Mouse (Mus musculus) C2C12 (cell line): ENCODE data around the gene Mau2.

Experiments
- CTCF ChIP-seq: IDR thresholded peaks from one replicate; pipeline ENCODE4 v1.5.1; 2011; ENCODE audit not compliant: control insufficient read depth, insufficient read depth, insufficient read length
- MYOG ChIP-seq: IDR thresholded peaks from one replicate; pipeline ENCODE4 v1.6.1; 2011; ENCODE audit not compliant: control insufficient read depth, insufficient read length; ENCODE audit errors: extremely low read depth

DNA sequence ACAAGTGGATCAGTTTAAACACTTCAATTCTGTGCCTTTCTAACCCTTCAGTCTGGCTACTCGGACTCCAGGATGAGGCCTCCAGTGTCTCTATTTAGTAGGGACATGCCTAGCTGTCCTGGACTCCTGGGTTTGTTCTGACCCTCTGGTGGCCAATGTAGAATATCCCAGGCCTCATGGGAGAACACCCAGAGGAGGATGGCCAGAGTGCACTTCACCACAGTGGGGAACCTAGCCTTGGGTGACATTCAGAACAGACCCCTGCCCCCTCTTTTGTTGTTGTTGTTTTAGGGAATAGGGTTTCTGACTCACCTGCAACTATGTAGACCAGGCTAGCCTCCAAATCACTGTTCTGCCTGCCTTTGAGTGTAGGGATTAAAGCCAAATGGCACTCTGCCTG, 27.5 kb downstream of the Mau2 start:
- TF ChIP-seq MYOG (no peak), CTCF (no peak)
